Mouse (Mus musculus) liver, adult 2 months (tissue): ENCODE data around the gene Susd3. TPM values are rescaled to one million over a fixed set of nuclear protein-coding genes. Genes with fewer than 3 reads are reported as not detected.
A peak's percentile ranks its signal among the peaks of the same experiment; 100 is the strongest.

Experiments used
- DNase-seq: peaks from one replicate; pipeline ENCODE4 v3.0.0-alpha.2; 2011; ENCODE audit warnings: low read depth, low spot score; ENCODE audit errors: extremely low read depth
- H3K27ac ChIP-seq: fragments of 200-500 bp; replicated peaks from 2 replicates; pipeline ENCODE4 v1.5.1; 2012; ENCODE audit warnings: low read depth, mild to moderate bottlenecking, control low read depth, inconsistent platforms, low read length; ENCODE audit not compliant: insufficient read depth
- H3K27me3 ChIP-seq: fragments of 200-500 bp; 2 replicates; pipeline ENCODE4 v1.6.1; 2012; ENCODE audit warnings: mild to moderate bottlenecking, moderate library complexity, low read length, inconsistent platforms; ENCODE audit not compliant: control insufficient read depth, insufficient read depth
- H3K36me3 ChIP-seq: fragments of 200-500 bp; 2 replicates; pipeline ENCODE4 v1.6.1; 2012; ENCODE audit warnings: low read length, inconsistent platforms; ENCODE audit not compliant: control insufficient read depth, insufficient read depth
- H3K4me1 ChIP-seq: fragments of 200-500 bp; 2 replicates; pipeline ENCODE4 v1.6.1; 2011; ENCODE audit warnings: low read length; ENCODE audit not compliant: control insufficient read depth, insufficient read depth
- H3K4me3 ChIP-seq: fragments of 200-500 bp; 2 replicates; pipeline ENCODE4 v1.5.1; 2011; ENCODE audit warnings: low read depth, mild to moderate bottlenecking, control low read depth, low read length, moderate library complexity; ENCODE audit not compliant: insufficient read depth
- H3K79me2 ChIP-seq: fragments of 200-500 bp; 2 replicates; pipeline ENCODE4 v1.6.1; 2012; ENCODE audit warnings: inconsistent platforms, mild to moderate bottlenecking, low read length, moderate library complexity; ENCODE audit not compliant: control insufficient read depth, insufficient read depth
- H3K9ac ChIP-seq: fragments of 200-500 bp; 2 replicates; pipeline ENCODE4 v1.6.1; 2012; ENCODE audit warnings: low read depth, mild to moderate bottlenecking, control low read depth, inconsistent platforms, low read length
- CTCF ChIP-seq: fragments of 200-500 bp; IDR thresholded peaks from 2 replicates; pipeline ENCODE4 v1.5.1; 2011; ENCODE audit warnings: low read depth, low read length, control low read depth
- POLR2A ChIP-seq: fragments of 200-500 bp; IDR thresholded peaks from 2 replicates; pipeline ENCODE4 v1.6.1; 2011; ENCODE audit warnings: low read length, control low read depth; ENCODE audit not compliant: insufficient read depth; ENCODE audit errors: extremely low read depth
- WGBS: fragments of 180-500 bp; shearing (Covaris S2); methylation state at CpG from one replicate; pipeline ENCODE4 v1.1.7; 2018; 5-methylcytosine and 5-hydroxymethylcytosine counted together
- polyA plus RNA-seq: library from polyadenylated mRNA; depleted of rRNA; stranded (reverse); fragments of >200 nt; gene quantifications from 2 replicates; pipeline ENCODE4 v1.2.3, GENCODE M21; 2012
- total RNA-seq: library from RNA; depleted of rRNA; stranded (reverse); fragments of >200 nt; gene quantifications from 2 replicates; pipeline ENCODE4 v1.2.3, GENCODE M21; 2014

The Susd3 gene
- total and polyA plus RNA-seq, 2 experiments = 0.18 to 1.1 TPM

GRCm38 (mm10) chr13:49286750-49287149, 38.2 kb upstream of the Susd3 start:
- TF ChIP-seq POLR2A (no peak), CTCF (no peak)
- H3K27me3 ChIP-seq = no peaks in the 10 kb centered on the region
- no peak overlapping the region for H3K9ac ChIP-seq
- WGBS = 75% methylated on average over 3 of the region's 3 CpGs
- no peaks in the 10 kb centered on the region for H3K79me2 ChIP-seq
- H3K4me1 ChIP-seq = no peaks in the 10 kb centered on the region
- no peaks in the 10 kb centered on the region for H3K36me3 ChIP-seq
- DNase-seq = no peak
- no peak overlapping the region for H3K4me3 ChIP-seq
- H3K27ac ChIP-seq = no peak overlapping the region

GRCm38 (mm10) chr13:49283686-49284085, 35.2 kb upstream of the Susd3 start:
- no peak for DNase-seq
- 78% methylated on average over 9 of the region's 9 CpGs for WGBS

GRCm38 (mm10) chr13:49282168-49282567, 33.7 kb upstream of the Susd3 start:
- 44% methylated on average over 2 of the region's 2 CpGs for WGBS
- no peak overlapping the region for H3K9ac ChIP-seq
- no peak for TF ChIP-seq POLR2A
- TF ChIP-seq CTCF = no peak
- H3K79me2 ChIP-seq = no peaks in the 10 kb centered on the region
- H3K4me3 ChIP-seq = no peak overlapping the region
- H3K27me3 ChIP-seq = no peaks in the 10 kb centered on the region
- no peaks in the 10 kb centered on the region for H3K4me1 ChIP-seq
- DNase-seq = no peak
- no peaks in the 10 kb centered on the region for H3K36me3 ChIP-seq
- no peak overlapping the region for H3K27ac ChIP-seq

More at GRCm38 (mm10) chr13:49283686-49284085, 35.2 kb upstream of the Susd3 start:
- Histone ChIP-seq H3K4me1 (no peaks in the 10 kb centered on the region), H3K27ac (no peak overlapping the region), H3K4me3 (no peak overlapping the region), H3K9ac (no peak overlapping the region), H3K79me2 (no peaks in the 10 kb centered on the region), H3K27me3 (no peaks in the 10 kb centered on the region), H3K36me3 (no peaks in the 10 kb centered on the region)
- no peak for TF ChIP-seq POLR2A

GRCm38 (mm10) chr13:49271831-49272765, 23.6 kb upstream of the Susd3 start:
- 68% methylated on average over 5 of the region's 5 CpGs for WGBS
- Histone ChIP-seq H3K36me3 (no peaks in the 10 kb centered on the region), H3K27ac (no peak overlapping the region), H3K27me3 (no peaks in the 10 kb centered on the region), H3K79me2 (no peaks in the 10 kb centered on the region), H3K4me1 (no peaks in the 10 kb centered on the region), H3K9ac (no peak overlapping the region), H3K4me3 (no peak overlapping the region)
- TF ChIP-seq CTCF = peak; percentile 34; the same call in 1 of the 2 replicates
- no peak for TF ChIP-seq POLR2A
- DNase-seq = peak; percentile 21

GRCm38 (mm10) chr13:49270500-49270899, 22.0 kb upstream of the Susd3 start:
- no peaks in the 10 kb centered on the region for H3K79me2 ChIP-seq
- H3K27ac ChIP-seq = no peak overlapping the region
- no peak overlapping the region for H3K9ac ChIP-seq
- H3K27me3 ChIP-seq = no peaks in the 10 kb centered on the region
- no peak for DNase-seq
- H3K4me1 ChIP-seq = no peaks in the 10 kb centered on the region
- TF ChIP-seq POLR2A = no peak
- TF ChIP-seq CTCF = no peak
- 81% methylated on average over 8 of the region's 8 CpGs for WGBS
- H3K36me3 ChIP-seq = no peaks in the 10 kb centered on the region
- no peak overlapping the region for H3K4me3 ChIP-seq

GRCm38 (mm10) chr13:49267645-49268044, 19.1 kb upstream of the Susd3 start:
- 43% methylated on average over 2 of the region's 2 CpGs for WGBS
- Histone ChIP-seq H3K9ac (no peak overlapping the region), H3K27me3 (no peaks in the 10 kb centered on the region), H3K79me2 (no peaks in the 10 kb centered on the region), H3K27ac (no peak overlapping the region), H3K4me1 (no peaks in the 10 kb centered on the region), H3K36me3 (no peaks in the 10 kb centered on the region), H3K4me3 (no peak overlapping the region)
- TF ChIP-seq POLR2A = no peak
- TF ChIP-seq CTCF = no peak
- DNase-seq = no peak
